Mouse (Mus musculus): ENCODE measurements around the gene Slco3a1. TPM values are rescaled to one million over a fixed set of nuclear protein-coding genes. Genes with fewer than 3 reads are reported as not detected.

Gene Slco3a1
- polyA plus RNA-seq, 2 experiments: 0.69 to 1.1 TPM

GRCm38 (mm10) chr7:74377909-74378308, 176.7 kb downstream of the Slco3a1 start:
- no peak overlapping the region for H3K27ac ChIP-seq
- H3K9ac ChIP-seq (replicated peaks): no peak overlapping the region
- H3K4me2 ChIP-seq (ENCODE audit: low read depth): no peak overlapping the region
- DNase-seq (ENCODE audit: low read depth in 3 of 3, low spot score in 3 of 3): no peak
- ATAC-seq (ENCODE audit: insufficient read depth): no peak
- H3K9me3 ChIP-seq (ENCODE audit: control insufficient read depth, low read length): no peaks in the 10 kb centered on the region
- no peak for TF ChIP-seq EP300 (IDR thresholded peaks at IDR 0.05; ENCODE audit: low read depth)
- TF ChIP-seq CTCF (IDR thresholded peaks at IDR 0.05; ENCODE audit: low read depth): no peak
- H3K36me3 ChIP-seq (replicated peaks; ENCODE audit: control insufficient read depth, insufficient read depth, low read depth): no peaks in the 10 kb centered on the region
- no peak overlapping the region for H3K4me3 ChIP-seq (ENCODE audit: insufficient read depth in 1 of 2, low read depth in 2 of 2, low read length in 2 of 2)
- 49% methylated on average over 10 of the region's 10 CpGs for WGBS (ENCODE audit: insufficient replicate concordance)
- H3K27me3 ChIP-seq (ENCODE audit: control insufficient read depth, insufficient read depth, low read length): no peaks in the 10 kb centered on the region
- H3K4me1 ChIP-seq (replicated peaks; ENCODE audit: control insufficient read depth in 2 of 2, insufficient read depth in 2 of 2, low read length in 1 of 2): no peaks in the 10 kb centered on the region

GRCm38 (mm10) chr7:74376397-74377044, 178.1 kb downstream of the Slco3a1 start:
- H3K36me3 ChIP-seq (replicated peaks; ENCODE audit: control insufficient read depth, insufficient read depth, low read depth): no peaks in the 10 kb centered on the region
- no peaks in the 10 kb centered on the region for H3K4me1 ChIP-seq (replicated peaks; ENCODE audit: control insufficient read depth in 2 of 2, insufficient read depth in 2 of 2, low read length in 1 of 2)
- 67% methylated on average over 12 of the region's 12 CpGs for WGBS (ENCODE audit: insufficient replicate concordance)
- H3K4me2 ChIP-seq (ENCODE audit: low read depth): no peak overlapping the region
- H3K27me3 ChIP-seq (ENCODE audit: control insufficient read depth, insufficient read depth, low read length): no peaks in the 10 kb centered on the region
- ATAC-seq (ENCODE audit: insufficient read depth) (no peak), DNase-seq (ENCODE audit: low read depth in 3 of 3, low spot score in 3 of 3) (no peak)
- H3K9ac ChIP-seq (replicated peaks): no peak overlapping the region; the same call in 1 of the 2 replicates
- no peak overlapping the region for H3K4me3 ChIP-seq (ENCODE audit: insufficient read depth in 1 of 2, low read depth in 2 of 2, low read length in 2 of 2)
- TF ChIP-seq CTCF (IDR thresholded peaks at IDR 0.05; ENCODE audit: low read depth) (no peak), EP300 (IDR thresholded peaks at IDR 0.05; ENCODE audit: low read depth) (no peak)
- no peak overlapping the region for H3K27ac ChIP-seq
- no peaks in the 10 kb centered on the region for H3K9me3 ChIP-seq (ENCODE audit: control insufficient read depth, low read length)

GRCm38 (mm10) chr7:74375174-74375957, 179.2 kb downstream of the Slco3a1 start:
- H3K9me3 ChIP-seq (ENCODE audit: control insufficient read depth, low read length): no peaks in the 10 kb centered on the region
- 63% methylated on average over 13 of the region's 14 CpGs for WGBS (ENCODE audit: insufficient replicate concordance)
- ATAC-seq (ENCODE audit: insufficient read depth): no peak
- DNase-seq (ENCODE audit: low read depth in 3 of 3, low spot score in 3 of 3): no peak
- H3K27ac ChIP-seq: no peak overlapping the region
- no peak overlapping the region for H3K9ac ChIP-seq (replicated peaks)
- H3K27me3 ChIP-seq (ENCODE audit: control insufficient read depth, insufficient read depth, low read length): no peaks in the 10 kb centered on the region
- H3K4me2 ChIP-seq (ENCODE audit: low read depth): no peak overlapping the region
- no peaks in the 10 kb centered on the region for H3K4me1 ChIP-seq (replicated peaks; ENCODE audit: control insufficient read depth in 2 of 2, insufficient read depth in 2 of 2, low read length in 1 of 2)
- no peaks in the 10 kb centered on the region for H3K36me3 ChIP-seq (replicated peaks; ENCODE audit: control insufficient read depth, insufficient read depth, low read depth)
- TF ChIP-seq CTCF (IDR thresholded peaks at IDR 0.05; ENCODE audit: low read depth) (no peak), EP300 (IDR thresholded peaks at IDR 0.05; ENCODE audit: low read depth) (no peak)
- H3K4me3 ChIP-seq (ENCODE audit: insufficient read depth in 1 of 2, low read depth in 2 of 2, low read length in 2 of 2): no peak overlapping the region

GRCm38 (mm10) chr7:74373056-74373455, 181.5 kb downstream of the Slco3a1 start:
- H3K27me3 ChIP-seq (ENCODE audit: control insufficient read depth, insufficient read depth, low read length): no peaks in the 10 kb centered on the region
- H3K9me3 ChIP-seq (ENCODE audit: control insufficient read depth, low read length): no peaks in the 10 kb centered on the region
- no peak overlapping the region for H3K4me2 ChIP-seq (ENCODE audit: low read depth)
- H3K4me3 ChIP-seq (ENCODE audit: insufficient read depth in 1 of 2, low read depth in 2 of 2, low read length in 2 of 2): no peak overlapping the region
- H3K27ac ChIP-seq: no peak overlapping the region
- no peak overlapping the region for H3K9ac ChIP-seq (replicated peaks)
- ATAC-seq (ENCODE audit: insufficient read depth) (no peak), DNase-seq (ENCODE audit: low read depth in 3 of 3, low spot score in 3 of 3) (no peak)
- no peaks in the 10 kb centered on the region for H3K36me3 ChIP-seq (replicated peaks; ENCODE audit: control insufficient read depth, insufficient read depth, low read depth)
- 48% methylated on average over 6 of the region's 6 CpGs for WGBS (ENCODE audit: insufficient replicate concordance)
- TF ChIP-seq EP300 (IDR thresholded peaks at IDR 0.05; ENCODE audit: low read depth) (no peak), CTCF (IDR thresholded peaks at IDR 0.05; ENCODE audit: low read depth) (no peak)
- H3K4me1 ChIP-seq (replicated peaks; ENCODE audit: control insufficient read depth in 2 of 2, insufficient read depth in 2 of 2, low read length in 1 of 2): no peaks in the 10 kb centered on the region

- no peak overlapping the region for H3K27ac ChIP-seq
- 14% methylated on average over 6 of the region's 6 CpGs for WGBS (ENCODE audit: insufficient replicate concordance)
- H3K36me3 ChIP-seq (replicated peaks; ENCODE audit: control insufficient read depth, insufficient read depth, low read depth): no peaks in the 10 kb centered on the region
- DNase-seq (ENCODE audit: low read depth in 3 of 3, low spot score in 3 of 3): no peak
- no peak for TF ChIP-seq CTCF (IDR thresholded peaks at IDR 0.05; ENCODE audit: low read depth)
- no peak for TF ChIP-seq EP300 (IDR thresholded peaks at IDR 0.05; ENCODE audit: low read depth)
- no peak overlapping the region for H3K4me2 ChIP-seq (ENCODE audit: low read depth)
- H3K9ac ChIP-seq (replicated peaks): no peak overlapping the region
- no peak for ATAC-seq (ENCODE audit: insufficient read depth)
- H3K4me1 ChIP-seq (replicated peaks; ENCODE audit: control insufficient read depth in 2 of 2, insufficient read depth in 2 of 2, low read length in 1 of 2): no peaks in the 10 kb centered on the region
- no peaks in the 10 kb centered on the region for H3K9me3 ChIP-seq (ENCODE audit: control insufficient read depth, low read length)
- H3K27me3 ChIP-seq (ENCODE audit: control insufficient read depth, insufficient read depth, low read length): no peaks in the 10 kb centered on the region
- no peak overlapping the region for H3K4me3 ChIP-seq (ENCODE audit: insufficient read depth in 1 of 2, low read depth in 2 of 2, low read length in 2 of 2)
These were observed 182.4 kb downstream of the Slco3a1 start for GRCm38 (mm10) chr7:74372141-74372582.
